Mouse (Mus musculus) regulatory T cell (primary cell): ENCODE measurements at regions not wholly inside any gene's neighbourhood (a gene's known extent, or its start where the extent isn't known, plus 50 kb on each side); places are given as distances from the start of the nearest gene placed in this dataset.

Source experiments
- in situ Hi-C: fragments of 300-600 bp; cut with MboI, MseI; formaldehyde crosslinking; loops from one replicate; pipeline ENCODE4 v1.15.1; 2025; ENCODE audit warnings: high pct_unique_total_duplicates

GRCm38 (mm10) chr4:114665684-114666083 is 155.8 kb upstream of the Gm12830 start:
- in situ Hi-C loops = no loop called here

GRCm38 (mm10) chr4:114666238-114666978 is 155.1 kb upstream of the Gm12830 start:
- in situ Hi-C loops = no loop called here

DNA sequence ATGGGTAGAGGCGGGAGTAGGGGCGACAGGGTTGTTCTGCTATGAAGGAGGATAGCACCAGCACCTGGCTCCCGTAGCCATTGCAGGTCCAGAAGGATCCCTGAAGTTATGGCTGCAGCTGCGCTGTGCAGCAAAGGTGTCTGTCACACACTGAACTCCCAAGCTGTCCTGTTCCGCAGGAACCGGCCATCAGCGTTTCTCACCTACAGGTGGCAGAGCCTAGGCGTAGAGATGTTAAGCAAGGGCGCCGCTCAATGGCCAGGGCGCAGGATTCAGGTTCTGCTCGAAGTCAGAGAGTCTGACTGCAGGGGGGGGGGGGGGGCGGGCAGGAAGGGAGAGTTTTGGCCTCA is 154.6 kb upstream of the Gm12830 start:
- in situ Hi-C loops = no loop called here

DNA sequence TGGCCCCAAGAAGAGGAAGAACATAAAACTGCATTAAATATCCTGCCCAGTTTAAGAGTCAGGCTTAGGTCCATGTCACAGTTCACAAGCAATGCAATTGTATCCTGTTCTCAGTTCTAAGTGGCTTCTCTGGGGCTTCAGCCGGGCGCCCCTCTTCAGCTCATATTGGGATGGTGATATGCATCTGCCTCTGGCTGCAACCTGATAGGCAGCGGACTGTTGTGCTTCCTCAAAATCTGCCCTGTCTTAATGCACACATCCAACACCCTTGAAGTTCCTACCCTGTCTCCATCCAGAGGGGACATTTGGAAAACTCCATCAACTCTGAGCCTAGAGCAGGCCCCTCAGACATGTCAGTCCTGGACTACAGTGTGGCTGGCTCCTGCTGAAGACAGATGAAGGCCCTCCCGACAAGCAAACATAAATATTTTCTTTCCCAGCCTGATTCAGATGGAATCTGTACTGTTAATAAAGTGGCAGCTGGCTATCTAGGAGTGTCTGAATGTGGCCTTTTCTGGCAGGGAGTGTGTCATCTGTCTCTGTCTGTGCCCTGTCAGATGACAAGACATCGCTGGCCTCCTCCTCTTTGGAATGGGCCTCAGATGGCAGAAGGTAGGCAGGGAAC is 149.3 kb upstream of the Gm12830 start:
- in situ Hi-C loops = no loop called here

DNA sequence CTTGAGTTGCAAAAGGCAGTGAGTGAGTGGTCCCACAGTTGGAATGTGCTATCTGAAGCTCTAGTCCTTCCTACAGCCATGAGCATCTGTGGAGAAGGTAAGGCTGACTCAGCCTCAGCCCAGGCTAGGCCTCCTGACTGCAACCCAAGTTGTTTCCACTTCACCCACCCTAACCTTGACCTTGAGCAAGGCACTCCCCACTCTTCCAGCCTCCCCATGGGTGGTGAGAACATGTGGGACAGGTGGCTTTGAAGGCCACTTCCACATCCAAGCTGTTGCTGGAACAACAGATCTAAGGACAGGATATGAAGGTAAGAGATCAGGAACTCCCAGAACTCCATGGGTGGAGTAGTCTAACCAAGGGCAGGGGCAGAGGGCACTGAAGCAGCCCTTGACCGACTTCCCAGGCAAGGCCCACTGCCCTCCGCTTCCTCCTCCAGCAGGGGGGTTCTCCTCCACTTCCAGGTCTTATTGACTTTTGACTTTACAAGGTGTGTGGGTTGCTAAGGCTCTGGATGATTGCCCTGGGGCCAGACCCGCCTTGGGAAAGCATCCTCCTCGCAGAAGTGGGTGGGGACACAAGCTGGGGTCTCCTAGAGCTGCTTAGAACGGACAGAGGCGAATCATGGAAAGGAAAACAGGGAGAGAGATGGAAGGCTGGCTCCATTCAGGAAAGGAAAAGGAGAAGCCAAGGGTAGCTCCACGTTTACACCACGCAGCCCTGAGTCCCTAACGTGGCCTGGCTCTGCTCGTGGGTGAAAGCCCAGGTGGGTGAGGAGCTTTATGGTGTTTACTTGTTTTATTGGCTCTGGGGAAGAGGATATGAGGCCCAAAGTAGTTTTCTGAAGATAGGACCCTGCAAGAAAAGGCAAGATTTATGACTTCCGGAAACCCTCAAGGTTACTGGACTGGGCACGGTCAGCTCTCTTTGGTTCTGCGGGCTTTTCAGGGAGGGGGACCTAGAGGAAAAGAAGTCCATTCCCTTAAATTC is 144.3 kb upstream of the Gm12830 start:
- in situ Hi-C loops = loop anchor here (5.0 kb wide), 1 partner anchor 270 kb away; no protein-coding TSS in a partner anchor

- in situ Hi-C loops = loop anchor here (5.0 kb wide), 1 partner anchor 269 kb away; no protein-coding TSS in a partner anchor
Observed at GRCm38 (mm10) chr4:114678053-114678941, 143.2 kb upstream of the Gm12830 start.

DNA sequence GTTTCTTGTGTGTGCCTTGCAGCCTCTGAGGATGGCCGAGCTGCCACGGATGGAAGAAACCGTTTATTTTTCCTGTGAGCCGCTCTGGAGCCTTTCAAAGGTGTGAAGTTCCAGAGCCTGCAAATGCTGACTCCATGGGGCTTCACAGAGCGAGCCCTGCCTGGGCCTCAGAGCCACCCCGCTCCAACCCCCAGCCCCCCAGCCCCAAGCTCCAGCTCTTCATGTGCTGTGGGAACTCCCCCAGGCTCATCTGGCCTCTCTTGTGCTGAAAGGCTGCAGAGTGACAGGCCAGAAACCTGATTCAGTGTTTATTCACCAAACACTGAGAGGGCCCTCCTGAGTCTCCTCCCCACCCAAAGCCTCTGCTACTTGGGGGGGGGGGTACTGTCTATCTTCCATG is 141.2 kb upstream of the Gm12830 start:
- in situ Hi-C loops = no loop called here

GRCm38 (mm10) chr4:114682955-114683354 is 138.6 kb upstream of the Gm12830 start:
- in situ Hi-C loops = no loop called here

DNA sequence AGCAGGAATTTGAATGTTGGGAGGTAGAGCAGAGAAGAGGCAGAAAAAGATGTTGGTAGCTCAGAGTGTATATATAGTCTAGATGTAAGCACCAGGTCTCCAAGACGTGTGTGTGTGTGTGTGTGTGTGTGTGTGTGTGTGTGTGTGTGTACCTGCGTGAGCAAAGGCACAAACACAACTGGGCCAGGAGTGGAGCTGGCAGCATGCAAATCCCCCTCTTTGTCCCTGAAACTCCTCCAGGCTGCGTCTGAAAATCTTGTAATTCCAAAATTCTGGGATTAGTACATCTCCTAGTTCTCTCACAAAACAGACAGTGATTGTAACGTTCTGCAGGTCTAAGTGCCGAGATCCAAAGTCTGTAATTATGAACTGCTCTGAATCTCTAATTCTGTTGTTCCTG is 137.8 kb upstream of the Gm12830 start:
- in situ Hi-C loops = no loop called here

GRCm38 (mm10) chr4:114684844-114685382 is 136.6 kb upstream of the Gm12830 start:
- in situ Hi-C loops = no loop called here

DNA sequence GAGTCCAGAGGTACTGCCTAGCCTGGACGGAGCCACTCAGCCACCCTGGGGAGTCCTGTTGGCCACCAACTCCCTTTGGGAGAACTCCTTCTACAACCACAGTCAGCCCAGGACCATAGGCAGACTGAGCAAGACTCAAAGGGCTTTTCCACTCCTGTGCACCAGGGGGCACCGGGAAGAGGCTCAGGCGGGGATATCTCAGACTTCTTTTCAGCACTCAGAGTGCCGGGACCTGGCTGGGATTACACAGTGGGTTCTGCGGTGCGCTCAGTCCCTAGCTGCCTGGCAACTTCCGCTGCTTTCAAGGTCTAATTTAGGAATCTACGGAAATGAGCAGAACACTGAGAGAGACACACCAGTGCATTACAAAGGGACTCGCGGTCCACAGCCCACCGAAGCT is 136.1 kb upstream of the Gm12830 start:
- in situ Hi-C loops = no loop called here

DNA sequence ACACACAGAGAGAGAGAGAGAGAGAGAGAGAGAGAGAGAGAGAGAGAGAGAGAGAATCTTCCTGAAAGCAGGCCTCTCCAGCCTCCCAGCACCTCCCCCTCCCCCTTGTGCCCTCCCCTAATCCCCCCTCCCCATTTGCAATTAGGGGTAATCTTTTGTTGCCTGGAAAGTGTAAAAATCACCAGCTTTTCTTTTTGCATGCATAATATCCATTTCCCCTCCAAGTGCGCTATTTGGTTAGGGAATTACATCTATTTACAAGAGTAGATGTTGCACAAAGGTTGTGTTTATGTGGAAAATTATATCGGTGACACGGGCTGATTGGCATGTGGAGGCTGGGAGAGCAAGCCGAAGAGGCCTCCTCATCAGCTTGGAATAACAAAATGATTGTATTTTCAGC is 135.4 kb upstream of the Gm12830 start:
- in situ Hi-C loops = no loop called here

- in situ Hi-C loops = no loop called here
Observed at GRCm38 (mm10) chr4:114688356-114688972, 133.1 kb upstream of the Gm12830 start.

DNA sequence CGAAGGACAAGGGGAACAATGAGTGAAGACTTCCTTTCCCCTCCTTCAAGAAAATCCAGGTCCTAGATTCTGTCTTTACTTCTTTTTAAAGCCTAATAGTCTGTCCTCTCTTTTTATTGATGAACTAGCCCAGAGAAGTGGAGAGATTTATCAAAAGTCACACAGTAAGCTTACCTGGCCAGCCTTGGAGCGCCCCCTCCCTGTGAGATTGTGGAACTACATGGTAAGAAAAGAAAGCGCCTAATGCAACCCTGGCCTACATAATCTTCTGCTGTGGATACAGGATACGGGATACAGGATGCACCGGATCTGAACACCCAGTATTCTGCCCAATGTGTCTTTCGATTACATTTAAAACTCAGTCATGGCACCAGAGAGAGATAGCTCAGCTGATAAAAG is 132.6 kb upstream of the Gm12830 start:
- in situ Hi-C loops = no loop called here

- in situ Hi-C loops = no loop called here
Observed at GRCm38 (mm10) chr4:114705586-114705985, 115.9 kb upstream of the Gm12830 start.

DNA sequence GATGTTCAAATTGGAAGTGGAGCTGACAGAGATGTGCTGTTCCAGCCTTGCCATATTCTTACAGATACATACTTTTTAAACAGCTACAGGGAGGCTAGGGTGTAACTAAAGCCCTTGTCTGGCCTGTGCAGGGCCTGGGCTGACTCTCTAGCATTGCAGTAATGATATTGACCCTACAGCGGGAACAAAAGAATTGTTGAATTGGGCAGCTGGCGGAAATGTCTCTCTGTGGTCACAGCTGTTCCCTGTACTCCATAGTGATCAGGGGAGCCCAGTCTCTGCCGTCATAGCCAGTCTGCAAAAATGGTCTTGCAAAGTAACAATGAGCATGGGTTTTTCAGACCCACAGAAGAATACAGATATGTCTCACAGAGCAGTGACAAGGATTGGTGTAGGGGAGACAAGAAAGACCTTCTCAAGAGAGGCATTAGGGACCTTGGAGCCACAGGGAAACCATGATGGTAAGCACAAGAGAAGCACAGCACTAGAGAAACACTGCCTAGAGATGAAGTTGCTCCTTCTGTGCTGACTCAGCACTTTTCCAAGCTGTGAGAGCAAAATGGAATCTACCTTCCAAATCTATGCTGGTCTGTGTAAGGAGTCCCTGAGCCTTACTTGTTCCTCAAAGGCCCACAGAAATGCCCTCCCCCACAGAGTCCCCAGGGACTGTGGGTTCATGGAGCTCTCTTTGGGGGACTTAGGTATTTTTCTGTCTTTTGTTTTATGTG is 111.2 kb upstream of the Gm12830 start:
- in situ Hi-C loops = no loop called here

- in situ Hi-C loops = no loop called here
Observed at GRCm38 (mm10) chr4:114711082-114711481, 110.4 kb upstream of the Gm12830 start.

GRCm38 (mm10) chr4:114712005-114712665 is 109.4 kb upstream of the Gm12830 start:
- in situ Hi-C loops = no loop called here

GRCm38 (mm10) chr4:114712921-114713527 is 108.5 kb upstream of the Gm12830 start:
- in situ Hi-C loops = no loop called here
